Mouse (Mus musculus): Measurements from ENCODE around the gene Bahcc1. TPM values are rescaled to one million over a fixed set of nuclear protein-coding genes. Genes with fewer than 3 reads are reported as not detected.

The Bahcc1 gene
- 10 to 100 TPM in 7 of 26 experiments, 1 to 10 TPM in 19; 1.6 to 13.2 (median 8.4) TPM for total RNA-seq (2018; cell fraction: chromatin; rRNA removed)
- total RNA-seq (2018; cell fraction: cytosol; rRNA removed), result 1 to 10 TPM; 1.4 to 5.9 (median 4.0) TPM
- total RNA-seq (2018; cell fraction: nucleus; rRNA removed), result 10 to 100 TPM in 5 of 26 experiments, 1 to 10 TPM in 21; 2.6 to 14.8 (median 8.3) TPM
- 2.2 to 3.5 TPM (median 3.0 TPM) in 3 replicates for polyA plus RNA-seq (2018)

DNA sequence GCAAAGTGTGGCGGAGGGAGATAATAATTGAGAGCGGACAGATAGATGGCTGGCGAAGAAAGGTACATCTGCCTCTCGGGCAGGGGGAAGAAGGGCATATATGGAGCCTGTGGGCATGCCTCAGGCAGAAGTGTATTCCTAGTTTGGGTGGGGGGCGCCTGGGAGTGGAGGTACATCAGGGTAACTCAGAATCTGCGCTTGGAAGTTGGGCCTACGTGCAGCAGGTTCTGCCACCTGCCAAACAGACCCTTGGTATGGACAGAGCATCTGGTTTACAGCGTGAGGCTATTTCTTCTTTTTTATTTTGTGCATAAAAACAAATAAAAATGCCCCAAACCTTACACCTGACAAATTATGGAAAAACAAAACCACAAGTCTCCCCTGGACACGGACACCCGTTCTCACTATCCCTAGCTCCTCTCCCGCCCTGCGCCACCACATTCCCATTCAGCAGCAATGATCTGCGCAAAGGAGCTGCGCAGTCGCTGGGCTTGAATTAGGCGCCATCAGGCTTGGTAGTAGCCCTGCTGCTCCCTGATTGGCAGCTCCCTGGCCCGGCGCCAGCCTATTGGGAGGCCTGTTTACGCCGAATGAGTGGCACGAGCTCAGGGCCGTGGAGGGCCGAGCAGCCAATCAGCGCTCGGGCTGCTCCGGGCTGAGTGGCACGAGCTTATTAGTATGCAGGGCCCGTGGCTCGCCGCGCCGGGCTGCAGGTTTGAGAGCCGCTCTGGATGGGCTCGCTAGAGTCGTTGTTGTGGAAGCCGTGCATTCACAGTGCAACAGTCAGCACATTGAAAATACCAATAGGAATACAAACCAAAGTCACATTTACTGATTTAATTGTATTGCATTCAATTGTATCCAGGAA lies at the start of gene Bahcc1:
Bahcc1 (plus strand) TSS at position 718 of the 868 bp plus-strand sequence.
- WGBS (ENCODE audit: missing documents), result 3% methylated on average over 36 of the region's 36 CpGs

GRCm38 (mm10) chr11:120183180-120183579 lies 49.6 kb upstream of the Bahcc1 start:
- Histone ChIP-seq H3K36me3 (ENCODE audit: inconsistent target) (no peaks in the 10 kb centered on the region), H3K79me2 (ENCODE audit: inconsistent target) (no peaks in the 10 kb centered on the region), H3K4me3 (ENCODE audit: inconsistent target) (no peak overlapping the region), H3K27ac (no peak overlapping the region)
- WGBS (ENCODE audit: missing documents), result 100% methylated on average over 1 of the region's 1 CpGs

More for the DNA sequence above, at the start of gene Bahcc1:
- H3K4me3 ChIP-seq (ENCODE audit: inconsistent target), result peak within 1 kb of the TSS; percentile 49
- peak within 1 kb of the TSS; percentile 78 for H3K27ac ChIP-seq
- H3K36me3 ChIP-seq (ENCODE audit: inconsistent target), result no peaks in the 10 kb centered on the region
- peaks cover 7% of the 10 kb centered on the region for H3K79me2 ChIP-seq (ENCODE audit: inconsistent target)

DNA sequence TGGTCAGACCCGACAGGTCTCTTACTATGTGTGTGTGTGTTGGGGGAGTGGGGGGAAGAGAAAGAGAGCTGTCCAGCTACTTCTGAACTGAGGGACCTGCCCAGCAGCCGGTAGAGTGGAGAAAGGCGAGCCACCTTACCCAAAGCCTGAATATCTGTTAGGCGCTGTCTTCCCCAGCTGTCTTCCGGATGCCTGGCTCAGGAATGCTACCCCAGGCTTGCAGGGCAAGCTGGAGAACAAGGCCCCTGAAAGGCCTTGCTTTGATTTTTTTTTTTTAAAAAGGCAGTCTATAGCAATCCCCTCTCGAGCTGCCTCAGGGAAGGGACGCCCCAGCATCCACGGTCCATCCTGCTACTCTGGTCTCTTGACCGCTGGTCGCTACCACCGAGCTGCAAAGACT lies 49.0 kb upstream of the Bahcc1 start:
- Histone ChIP-seq H3K4me3 (ENCODE audit: inconsistent target) (no peak overlapping the region), H3K27ac (no peak overlapping the region), H3K36me3 (ENCODE audit: inconsistent target) (no peaks in the 10 kb centered on the region), H3K79me2 (ENCODE audit: inconsistent target) (no peaks in the 10 kb centered on the region)
- WGBS (ENCODE audit: missing documents), result 92% methylated on average over 11 of the region's 11 CpGs

- WGBS (ENCODE audit: missing documents), result 74% methylated on average over 15 of the region's 16 CpGs
- H3K27ac ChIP-seq, result no peak overlapping the region
- no peaks in the 10 kb centered on the region for H3K36me3 ChIP-seq (ENCODE audit: inconsistent target)
- no peaks in the 10 kb centered on the region for H3K79me2 ChIP-seq (ENCODE audit: inconsistent target)
- no peak overlapping the region for H3K4me3 ChIP-seq (ENCODE audit: inconsistent target)
Observed at GRCm38 (mm10) chr11:120184371-120185315, 48.1 kb upstream of the Bahcc1 start.

DNA sequence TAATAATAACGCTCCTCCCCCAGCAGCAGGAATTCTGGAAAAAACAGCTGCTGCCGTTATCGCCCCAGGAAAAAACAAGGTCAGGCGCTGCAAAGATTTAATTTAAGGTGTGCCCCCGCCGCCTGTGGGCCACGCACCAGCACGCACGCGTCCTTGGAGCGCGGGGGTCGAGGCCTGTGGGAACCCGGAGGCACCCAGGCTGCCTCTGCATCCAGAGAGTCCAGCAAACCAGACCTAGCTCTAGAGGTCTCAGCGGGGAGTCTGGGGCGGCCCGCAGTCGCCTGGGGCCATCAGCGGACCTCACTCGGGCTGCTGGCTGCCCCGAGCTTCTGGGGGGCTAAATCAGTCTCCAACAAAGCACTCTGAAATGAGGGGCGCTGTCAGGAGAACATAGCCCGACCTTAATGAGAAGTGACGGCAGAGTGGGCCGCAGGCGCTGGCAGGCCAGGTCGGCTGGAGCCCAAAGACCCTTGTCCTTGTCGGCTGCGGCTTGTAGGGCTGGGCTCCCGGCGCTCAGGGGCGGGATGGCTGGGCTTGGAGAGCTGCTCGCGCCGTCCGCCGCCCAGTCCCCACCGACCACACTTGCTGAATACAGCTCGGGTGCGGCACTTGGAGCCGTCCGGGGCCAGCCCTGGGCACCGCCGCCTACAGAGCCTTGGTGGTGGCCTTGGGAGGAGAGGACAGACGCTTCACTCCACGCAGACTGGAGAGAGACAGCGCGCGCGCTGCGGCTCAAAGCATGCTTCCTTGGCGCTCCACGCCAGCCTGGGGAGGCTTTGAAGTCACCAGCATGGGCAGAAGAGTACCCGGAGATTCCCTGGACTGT lies 47.2 kb upstream of the Bahcc1 start:
- Histone ChIP-seq H3K36me3 (ENCODE audit: inconsistent target) (no peaks in the 10 kb centered on the region), H3K79me2 (ENCODE audit: inconsistent target) (no peaks in the 10 kb centered on the region), H3K4me3 (ENCODE audit: inconsistent target) (no peak overlapping the region), H3K27ac (no peak overlapping the region)
- WGBS (ENCODE audit: missing documents), result 53% methylated on average over 52 of the region's 54 CpGs

DNA sequence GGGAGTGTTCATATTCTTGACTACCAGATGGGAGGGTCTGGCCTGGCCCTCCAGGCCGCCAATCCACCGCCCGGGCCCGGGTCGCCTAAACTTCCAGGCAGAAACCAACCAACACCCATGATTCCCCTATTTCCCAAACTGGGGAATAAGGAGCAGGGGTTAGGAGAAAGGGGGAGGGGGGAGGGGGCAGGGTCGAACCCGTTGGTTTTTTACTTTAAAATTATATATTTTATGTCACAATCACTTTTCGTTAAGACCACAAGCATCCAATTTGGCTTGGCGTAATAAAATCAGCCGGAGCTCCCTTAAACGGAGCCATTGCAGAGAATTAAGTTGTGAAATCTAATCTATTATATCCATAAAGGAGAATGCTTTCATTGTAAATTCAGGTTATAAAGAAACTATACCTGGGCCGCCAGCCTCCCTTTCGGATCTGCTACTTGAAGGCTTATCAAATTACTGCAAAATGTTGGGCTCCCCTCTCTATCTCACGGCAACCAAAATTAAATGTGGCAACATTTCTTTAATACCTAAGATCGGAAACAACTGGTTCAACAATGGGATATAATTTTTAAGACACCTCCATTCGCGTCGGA lies 46.5 kb upstream of the Bahcc1 start:
- Histone ChIP-seq H3K4me3 (ENCODE audit: inconsistent target) (no peak overlapping the region), H3K27ac (no peak overlapping the region), H3K79me2 (ENCODE audit: inconsistent target) (no peaks in the 10 kb centered on the region), H3K36me3 (ENCODE audit: inconsistent target) (no peaks in the 10 kb centered on the region)
- WGBS (ENCODE audit: missing documents), result 62% methylated on average over 16 of the region's 18 CpGs

DNA sequence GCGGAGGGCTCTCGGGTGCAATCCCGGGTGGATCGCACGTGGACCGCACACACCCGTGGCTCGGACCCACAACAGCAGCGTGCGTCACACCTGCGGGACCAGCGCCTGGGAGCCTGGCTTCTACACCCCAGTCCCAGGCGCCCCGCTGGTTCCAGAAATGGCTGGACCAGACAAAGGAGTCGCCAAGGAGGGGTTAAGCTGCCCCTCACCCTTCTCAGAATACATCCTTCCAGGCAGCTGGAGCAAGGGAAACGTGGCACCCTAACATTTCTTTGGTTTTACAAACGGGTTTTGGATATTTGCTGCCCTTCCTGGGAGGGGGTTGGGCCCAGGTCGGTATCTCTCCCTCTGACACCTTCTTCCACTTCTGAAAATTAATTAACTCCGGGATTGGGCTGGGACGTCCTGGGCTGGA lies 45.9 kb upstream of the Bahcc1 start:
- 56% methylated on average over 20 of the region's 20 CpGs for WGBS (ENCODE audit: missing documents)
- Histone ChIP-seq H3K27ac (no peak overlapping the region), H3K79me2 (ENCODE audit: inconsistent target) (no peaks in the 10 kb centered on the region), H3K36me3 (ENCODE audit: inconsistent target) (no peaks in the 10 kb centered on the region), H3K4me3 (ENCODE audit: inconsistent target) (no peak overlapping the region)

- H3K36me3 ChIP-seq (ENCODE audit: inconsistent target), result no peaks in the 10 kb centered on the region
- 35% methylated on average over 40 of the region's 43 CpGs for WGBS (ENCODE audit: missing documents)
- H3K4me3 ChIP-seq (ENCODE audit: inconsistent target), result peak overlapping the region; percentile 71; the same call in 1 of the 2 replicates
- no peaks in the 10 kb centered on the region for H3K79me2 ChIP-seq (ENCODE audit: inconsistent target)
- H3K27ac ChIP-seq, result no peak overlapping the region
Observed at GRCm38 (mm10) chr11:120187236-120188101, 45.3 kb upstream of the Bahcc1 start.

DNA sequence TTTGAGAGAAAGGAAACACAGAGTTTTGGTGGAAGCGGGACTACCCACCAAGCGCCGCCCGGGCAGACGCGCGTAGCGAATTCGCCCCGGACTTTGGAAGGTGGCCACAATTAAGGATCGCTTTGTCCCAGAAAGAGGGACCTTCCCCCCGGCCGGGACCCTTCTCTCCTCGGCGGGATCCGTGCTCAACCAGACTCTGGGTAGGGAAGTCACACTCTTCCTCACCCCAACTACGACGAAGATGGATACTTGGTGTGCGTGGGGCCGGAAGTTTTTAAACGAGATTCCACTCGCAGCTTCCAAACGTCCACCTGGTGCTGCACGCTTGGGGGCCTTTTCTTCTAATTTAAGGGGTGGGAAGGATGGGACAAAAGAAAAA lies 44.7 kb upstream of the Bahcc1 start:
- no peaks in the 10 kb centered on the region for H3K36me3 ChIP-seq (ENCODE audit: inconsistent target)
- H3K27ac ChIP-seq, result no peak overlapping the region
- H3K79me2 ChIP-seq (ENCODE audit: inconsistent target), result no peaks in the 10 kb centered on the region
- 2% methylated on average over 12 of the region's 24 CpGs for WGBS (ENCODE audit: missing documents)
- peak overlapping the region; percentile 71 for H3K4me3 ChIP-seq (ENCODE audit: inconsistent target)

DNA sequence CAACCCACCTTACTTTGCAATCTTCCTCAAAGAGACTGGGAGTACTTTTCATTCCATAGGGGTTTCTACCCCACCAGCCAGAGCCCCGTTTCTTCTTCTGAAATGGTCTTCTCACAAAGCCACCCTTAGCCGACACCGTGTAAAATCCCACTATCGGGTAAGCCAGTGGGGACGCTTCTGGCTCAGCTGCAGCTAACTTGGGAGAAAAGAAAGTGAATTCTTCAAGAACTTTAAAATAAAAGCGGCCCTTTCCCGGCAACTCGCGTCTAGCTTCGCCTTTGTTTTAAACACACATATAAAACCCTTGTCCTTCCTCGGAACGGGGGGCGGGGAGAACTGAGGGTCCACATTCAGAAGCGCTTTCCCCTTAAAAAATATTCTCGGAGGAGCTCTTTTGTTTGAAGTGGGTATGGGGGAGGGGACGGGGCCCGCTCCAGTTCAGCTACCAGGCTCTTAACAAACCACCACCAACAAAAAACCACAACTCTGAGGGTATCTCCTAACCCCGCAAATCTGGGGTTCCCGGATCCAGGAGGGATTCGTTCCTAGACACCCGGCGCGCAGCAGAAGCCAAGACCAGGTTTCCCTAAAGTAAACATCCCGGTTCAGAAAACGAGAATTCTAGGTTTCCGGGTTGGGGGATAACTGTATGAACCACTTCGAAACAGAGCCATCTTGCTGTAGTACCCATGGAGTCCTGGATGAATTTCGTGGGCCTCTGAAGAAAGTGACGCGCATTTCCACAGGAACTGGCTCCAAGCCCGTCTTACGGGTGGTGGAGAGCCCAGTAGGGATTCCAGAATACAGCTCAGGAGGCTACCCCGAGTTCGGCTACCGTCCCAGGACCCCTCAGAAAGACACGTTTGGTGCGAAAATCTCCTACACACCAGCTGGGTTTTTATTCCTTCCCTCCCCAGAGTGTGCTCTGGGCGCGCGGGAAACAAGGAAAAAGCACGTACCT lies 44.0 kb upstream of the Bahcc1 start:
- WGBS (ENCODE audit: missing documents), result 3% methylated on average over 40 of the region's 41 CpGs
- Histone ChIP-seq H3K79me2 (ENCODE audit: inconsistent target) (no peaks in the 10 kb centered on the region), H3K36me3 (ENCODE audit: inconsistent target) (no peaks in the 10 kb centered on the region), H3K27ac (peak overlapping the region; percentile 35), H3K4me3 (ENCODE audit: inconsistent target) (peak overlapping the region; percentile 71)

- no peaks in the 10 kb centered on the region for H3K36me3 ChIP-seq (ENCODE audit: inconsistent target)
- H3K27ac ChIP-seq, result peak overlapping the region; percentile 35
- H3K4me3 ChIP-seq (ENCODE audit: inconsistent target), result peak overlapping the region; percentile 71
- under 1% methylated on average over 60 of the region's 68 CpGs for WGBS (ENCODE audit: missing documents)
- no peaks in the 10 kb centered on the region for H3K79me2 ChIP-seq (ENCODE audit: inconsistent target)
Observed at GRCm38 (mm10) chr11:120189459-120190312, 43.1 kb upstream of the Bahcc1 start.
